12 mouse cellular contexts compared by ENCODE assay signal in the genomic region with DNA sequence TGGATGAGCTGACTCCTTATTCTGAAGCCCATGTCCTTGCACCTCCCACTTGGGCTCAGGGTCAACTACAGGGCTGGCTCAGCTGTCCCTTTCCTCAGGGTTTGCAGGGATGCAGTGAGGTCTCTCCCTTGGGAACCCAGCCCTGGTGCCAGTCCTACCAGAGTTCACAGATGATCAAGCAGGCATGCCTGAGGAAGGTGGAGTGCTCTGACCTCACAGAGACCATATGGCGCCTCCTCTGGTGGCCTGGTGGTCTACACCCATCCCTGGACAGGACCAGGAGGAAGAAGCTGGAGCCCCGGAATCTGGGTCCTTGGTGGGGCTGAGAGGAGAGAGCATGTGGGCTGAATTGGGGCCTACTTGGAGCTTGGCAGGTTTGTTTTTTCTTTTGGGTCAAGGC. TPM values are rescaled to one million over a fixed set of nuclear protein-coding genes. Genes with fewer than 3 reads are reported as not detected.
A peak's percentile ranks its signal among the peaks of the same experiment; 100 is the strongest.
DNase-seq lines count a peak whose midpoint lies in the region; ATAC-seq and TF ChIP-seq lines count a peak whose summit lies in the region.
"Had no signal": no experiment of that assay in that cellular context is flagged by ENCODE, and none has a peak within 500 bp of the region (broad histone marks: within the 10 kb centered on the region; RNA-seq: fewer than 3 reads in every experiment).

No protein-coding gene starts in this region.

- no peaks in the 10 kb centered on the region for H3K9me3 ChIP-seq in forebrain, embryonic 10.5 days
- H3K9me3 ChIP-seq in forebrain, embryonic 14.5 days (replicated peaks; ENCODE audit: control insufficient read depth, low read length), result no peaks in the 10 kb centered on the region
- no peaks in the 10 kb centered on the region for H3K9me3 ChIP-seq in liver, embryonic 13.5 days (replicated peaks)
- no peaks in the 10 kb centered on the region for H3K9me3 ChIP-seq in liver, postnatal 0 days (ENCODE audit: low read length)
- H3K9me3 ChIP-seq: lung, embryonic 15.5 days had no signal

- 62% methylated on average over 2 of the region's 2 CpGs for WGBS in forebrain, embryonic 10.5 days
- WGBS in forebrain, embryonic 14.5 days, result 66% methylated on average over 2 of the region's 2 CpGs
- 42% methylated on average over 2 of the region's 2 CpGs for WGBS in liver, embryonic 13.5 days (ENCODE audit: insufficient replicate concordance)
- 53% methylated on average over 2 of the region's 2 CpGs for WGBS in liver, postnatal 0 days (ENCODE audit: insufficient replicate concordance)

- no peak overlapping the region for H3K4me2 ChIP-seq in forebrain, embryonic 14.5 days (ENCODE audit: low read length)
- H3K4me2 ChIP-seq in liver, embryonic 13.5 days, result no peak overlapping the region
- no peak overlapping the region for H3K4me2 ChIP-seq in liver, postnatal 0 days (ENCODE audit: low read depth, low read length)
- H3K4me2 ChIP-seq: lung, embryonic 15.5 days had no signal

- no peak for DNase-seq in forebrain, embryonic 10.5 days (ENCODE audit: extremely low spot score, low spot score)
- no peak for DNase-seq in forebrain, embryonic 14.5 days (ENCODE audit: low spot score)
- no peak for DNase-seq in liver, embryonic 13.5 days
- DNase-seq in liver, result no peak
- peak; percentile 76 for DNase-seq in cerebellum, adult 9-10 months
- no peak for DNase-seq in liver, postnatal 0 days
- no peak for DNase-seq in urinary bladder, postnatal 4 days (ENCODE audit: low spot score in 2 of 2)
- DNase-seq in layer of hippocampus, adult 11-12 months (ENCODE audit: low spot score), result no peak
- DNase-seq: thymus, postnatal 25 days had no signal

- peaks cover 9% of the 10 kb centered on the region for H3K27me3 ChIP-seq in forebrain, embryonic 10.5 days (ENCODE audit: poor library complexity, severe bottlenecking)
- H3K27me3 ChIP-seq in forebrain, embryonic 14.5 days (replicated peaks; ENCODE audit: control insufficient read depth, insufficient read depth, low read length), result no peaks in the 10 kb centered on the region
- peaks cover 8% of the 10 kb centered on the region for H3K27me3 ChIP-seq in liver, embryonic 13.5 days
- no peaks in the 10 kb centered on the region for H3K27me3 ChIP-seq in liver, postnatal 0 days (ENCODE audit: insufficient read depth, low read length)
- H3K27me3 ChIP-seq: lung, embryonic 15.5 days had no signal

- TF ChIP-seq CTCF in liver, postnatal 0 days (IDR thresholded peaks at IDR 0.05; ENCODE audit: low read depth), result peak; percentile 26

- no peak overlapping the region for H3K9ac ChIP-seq in forebrain, embryonic 14.5 days (ENCODE audit: low read length)
- H3K9ac ChIP-seq in liver, embryonic 13.5 days, result no peak overlapping the region
- H3K9ac ChIP-seq in liver, postnatal 0 days (replicated peaks), result no peak overlapping the region
- H3K9ac ChIP-seq: lung, embryonic 15.5 days had no signal

- no peak overlapping the region for H3K4me3 ChIP-seq in forebrain, embryonic 10.5 days
- no peak overlapping the region for H3K4me3 ChIP-seq in forebrain, embryonic 14.5 days (ENCODE audit: low read depth, low read length)
- H3K4me3 ChIP-seq in liver, embryonic 13.5 days (replicated peaks), result no peak overlapping the region
- no peak overlapping the region for H3K4me3 ChIP-seq in liver, postnatal 0 days (ENCODE audit: low read depth, low read length)
- H3K4me3 ChIP-seq: lung, embryonic 15.5 days had no signal

- H3K36me3 ChIP-seq in forebrain, embryonic 10.5 days (replicated peaks), result no peaks in the 10 kb centered on the region
- no peaks in the 10 kb centered on the region for H3K36me3 ChIP-seq in forebrain, embryonic 14.5 days (ENCODE audit: control insufficient read depth, insufficient read depth, low read length)
- H3K36me3 ChIP-seq in liver, embryonic 13.5 days, result no peaks in the 10 kb centered on the region
- H3K36me3 ChIP-seq in liver, postnatal 0 days (replicated peaks; ENCODE audit: insufficient read depth, low read length), result no peaks in the 10 kb centered on the region
- H3K36me3 ChIP-seq: lung, embryonic 15.5 days had no signal

- ATAC-seq in forebrain, embryonic 14.5 days, result no peak
- ATAC-seq in liver, embryonic 13.5 days (ENCODE audit: low read depth), result no peak
- ATAC-seq in liver, postnatal 0 days, result no peak
- ATAC-seq: forebrain, embryonic 16.5 days; inflammation-experienced regulatory T-cells, adult 6 months had no signal

- TF ChIP-seq EP300 in liver, postnatal 0 days (IDR thresholded peaks at IDR 0.05; ENCODE audit: low read depth), result no peak

- peak overlapping the region; percentile 26 for H3K27ac ChIP-seq in forebrain, embryonic 10.5 days
- no peak overlapping the region for H3K27ac ChIP-seq in forebrain, embryonic 14.5 days (ENCODE audit: low read depth, low read length)
- peak overlapping the region; percentile 47 for H3K27ac ChIP-seq in liver, embryonic 13.5 days
- H3K27ac ChIP-seq in liver, postnatal 0 days (ENCODE audit: low read depth), result no peak overlapping the region

- H3K4me1 ChIP-seq in forebrain, embryonic 10.5 days, result peaks cover 80% of the 10 kb centered on the region
- H3K4me1 ChIP-seq in forebrain, embryonic 14.5 days (ENCODE audit: control insufficient read depth, insufficient read depth, low read length), result peaks cover 21% of the 10 kb centered on the region
- peaks cover 56% of the 10 kb centered on the region for H3K4me1 ChIP-seq in liver, embryonic 13.5 days (replicated peaks)
- H3K4me1 ChIP-seq in liver, postnatal 0 days (ENCODE audit: insufficient read depth), result peaks cover 28% of the 10 kb centered on the region

RNA-seq across cellular contexts. Expression of a gene that starts 57.9 kb away (rescaled TPM):
- polyA plus RNA-seq in forebrain, embryonic 10.5 days (2016; fragmentation: Nextera tagmentation; extraction: Ambion mirVana), result 22.0 and 23.3 TPM in 2 replicates
- 29.7 and 37.9 TPM in 2 replicates for polyA plus RNA-seq in forebrain, embryonic 14.5 days (2014; fragmentation: Nextera tagmentation; extraction: Ambion mirVana)
- 5.2 and 6.7 TPM in 2 replicates for polyA plus RNA-seq in liver, embryonic 13.5 days (2015; fragmentation: Nextera tagmentation; extraction: Ambion mirVana)
- 6.9 and 9.1 TPM in 2 replicates for polyA plus RNA-seq in liver, postnatal 0 days (2015; fragmentation: Nextera tagmentation; extraction: Ambion mirVana)

Comparison
In these comparisons a context has a peak if more than half of its experiments do, and no peak if none do; other contexts are left out.
1. H3K27ac ChIP-seq: peak in forebrain, embryonic 10.5 days (single experiment) and liver, embryonic 13.5 days (single experiment); none in forebrain, embryonic 14.5 days (single experiment) and liver, postnatal 0 days (single experiment).